Mouse (Mus musculus): ENCODE results near the gene Csta1. TPM values are rescaled to one million over a fixed set of nuclear protein-coding genes. Genes with fewer than 3 reads are reported as not detected.
"Not testable (repeated sequence)": the region's sequence is repeated elsewhere in the genome, so short reads cannot be mapped to it uniquely, and the experiment has no call there.

Csta1 gene
- not detected in 2 replicates for polyA plus RNA-seq (2011; ENCODE audit: insufficient read depth, insufficient read length, low read depth, missing spikeins)

- Histone ChIP-seq H3K9me3 (replicated peaks; ENCODE audit: control insufficient read depth, insufficient read depth, low read length, poor library complexity, severe bottlenecking) (no peaks in the 10 kb centered on the region), H3K4me1 (ENCODE audit: control insufficient read depth, insufficient read depth, low read length) (no peaks in the 10 kb centered on the region), H3K4me3 (ENCODE audit: low read depth, low read length) (no peak within 1 kb of the TSS), H3K36me3 (ENCODE audit: control insufficient read depth, insufficient read depth, low read length, poor library complexity, severe bottlenecking) (no peaks in the 10 kb centered on the region), H3K9ac (ENCODE audit: low read depth, poor library complexity, severe bottlenecking) (no peak within 1 kb of the TSS), H3K27ac (ENCODE audit: insufficient read depth, low read length) (no peak within 1 kb of the TSS), H3K27me3 (ENCODE audit: control insufficient read depth, insufficient read depth, low read length, poor library complexity, severe bottlenecking) (no peaks in the 10 kb centered on the region)
- TF ChIP-seq POLR2A (IDR thresholded peaks at IDR 0.05; ENCODE audit: insufficient read depth, low read length) = no peak
- no peak for TF ChIP-seq CTCF (IDR thresholded peaks at IDR 0.05; ENCODE audit: low read depth, low read length)
- TF ChIP-seq EP300 (IDR thresholded peaks at IDR 0.05; ENCODE audit: insufficient read depth, low read depth, low read length) = no peak
Observed at GRCm38 (mm10) chr16:36131141-36131540, at the start of gene Csta1. TSS of gene Csta1 (minus strand) at chr16:36131241.

- Histone ChIP-seq H3K27ac (ENCODE audit: insufficient read depth, low read length) (no peak overlapping the region), H3K9ac (ENCODE audit: low read depth, poor library complexity, severe bottlenecking) (no peak overlapping the region), H3K36me3 (ENCODE audit: control insufficient read depth, insufficient read depth, low read length, poor library complexity, severe bottlenecking) (no peaks in the 10 kb centered on the region), H3K4me3 (ENCODE audit: low read depth, low read length) (no peak overlapping the region), H3K4me1 (ENCODE audit: control insufficient read depth, insufficient read depth, low read length) (no peaks in the 10 kb centered on the region), H3K27me3 (ENCODE audit: control insufficient read depth, insufficient read depth, low read length, poor library complexity, severe bottlenecking) (no peaks in the 10 kb centered on the region), H3K9me3 (replicated peaks; ENCODE audit: control insufficient read depth, insufficient read depth, low read length, poor library complexity, severe bottlenecking) (no peaks in the 10 kb centered on the region; the same call in 1 of the 2 replicates)
- TF ChIP-seq CTCF (IDR thresholded peaks at IDR 0.05; ENCODE audit: low read depth, low read length) (no peak), EP300 (IDR thresholded peaks at IDR 0.05; ENCODE audit: insufficient read depth, low read depth, low read length) (no peak), POLR2A (IDR thresholded peaks at IDR 0.05; ENCODE audit: insufficient read depth, low read length) (no peak)
Observed at GRCm38 (mm10) chr16:36179910-36180309, 48.9 kb upstream of the Csta1 start.

GRCm38 (mm10) chr16:36176108-36176507 lies 45.1 kb upstream of the Csta1 start:
- no peak overlapping the region for H3K9ac ChIP-seq (ENCODE audit: low read depth, poor library complexity, severe bottlenecking)
- H3K27me3 ChIP-seq (ENCODE audit: control insufficient read depth, insufficient read depth, low read length, poor library complexity, severe bottlenecking) = no peaks in the 10 kb centered on the region
- H3K4me3 ChIP-seq (ENCODE audit: low read depth, low read length) = no peak overlapping the region
- H3K27ac ChIP-seq (ENCODE audit: insufficient read depth, low read length) = no peak overlapping the region
- H3K4me1 ChIP-seq (ENCODE audit: control insufficient read depth, insufficient read depth, low read length) = no peaks in the 10 kb centered on the region
- TF ChIP-seq POLR2A (IDR thresholded peaks at IDR 0.05; ENCODE audit: insufficient read depth, low read length) = no peak
- TF ChIP-seq CTCF (IDR thresholded peaks at IDR 0.05; ENCODE audit: low read depth, low read length) = no peak
- TF ChIP-seq EP300 (IDR thresholded peaks at IDR 0.05; ENCODE audit: insufficient read depth, low read depth, low read length) = no peak
- no peaks in the 10 kb centered on the region; the same call in 1 of the 2 replicates for H3K9me3 ChIP-seq (replicated peaks; ENCODE audit: control insufficient read depth, insufficient read depth, low read length, poor library complexity, severe bottlenecking)
- H3K36me3 ChIP-seq (ENCODE audit: control insufficient read depth, insufficient read depth, low read length, poor library complexity, severe bottlenecking) = no peaks in the 10 kb centered on the region

- not testable (repeated sequence) for H3K9me3 ChIP-seq (replicated peaks; ENCODE audit: control insufficient read depth, insufficient read depth, low read length, poor library complexity, severe bottlenecking); H3K9ac ChIP-seq (ENCODE audit: low read depth, poor library complexity, severe bottlenecking); H3K27me3 ChIP-seq (ENCODE audit: control insufficient read depth, insufficient read depth, low read length, poor library complexity, severe bottlenecking); H3K4me3 ChIP-seq (ENCODE audit: low read depth, low read length); H3K4me1 ChIP-seq (ENCODE audit: control insufficient read depth, insufficient read depth, low read length); H3K36me3 ChIP-seq (ENCODE audit: control insufficient read depth, insufficient read depth, low read length, poor library complexity, severe bottlenecking); H3K27ac ChIP-seq (ENCODE audit: insufficient read depth, low read length)
Observed at GRCm38 (mm10) chr16:36167841-36168240, 36.8 kb upstream of the Csta1 start.

- TF ChIP-seq CTCF (IDR thresholded peaks at IDR 0.05; ENCODE audit: low read depth, low read length) (no peak), EP300 (IDR thresholded peaks at IDR 0.05; ENCODE audit: insufficient read depth, low read depth, low read length) (no peak), POLR2A (IDR thresholded peaks at IDR 0.05; ENCODE audit: insufficient read depth, low read length) (no peak)
Observed at GRCm38 (mm10) chr16:36156402-36156975, 25.4 kb upstream of the Csta1 start, which contains the start of gene Stfa2l1. TSS of gene Stfa2l1 (plus strand) at chr16:36156811.

GRCm38 (mm10) chr16:36138201-36138600 lies 7.2 kb upstream of the Csta1 start:
- TF ChIP-seq POLR2A (IDR thresholded peaks at IDR 0.05; ENCODE audit: insufficient read depth, low read length) (no peak), CTCF (IDR thresholded peaks at IDR 0.05; ENCODE audit: low read depth, low read length) (no peak), EP300 (IDR thresholded peaks at IDR 0.05; ENCODE audit: insufficient read depth, low read depth, low read length) (no peak)
- H3K4me3 ChIP-seq (ENCODE audit: low read depth, low read length) = no peak overlapping the region
- H3K9ac ChIP-seq (ENCODE audit: low read depth, poor library complexity, severe bottlenecking) = no peak overlapping the region
- no peaks in the 10 kb centered on the region for H3K4me1 ChIP-seq (ENCODE audit: control insufficient read depth, insufficient read depth, low read length)
- no peak overlapping the region for H3K27ac ChIP-seq (ENCODE audit: insufficient read depth, low read length)
- no peaks in the 10 kb centered on the region for H3K27me3 ChIP-seq (ENCODE audit: control insufficient read depth, insufficient read depth, low read length, poor library complexity, severe bottlenecking)
- H3K36me3 ChIP-seq (ENCODE audit: control insufficient read depth, insufficient read depth, low read length, poor library complexity, severe bottlenecking) = no peaks in the 10 kb centered on the region
- peaks cover 2% of the 10 kb centered on the region; the same call in 1 of the 2 replicates for H3K9me3 ChIP-seq (replicated peaks; ENCODE audit: control insufficient read depth, insufficient read depth, low read length, poor library complexity, severe bottlenecking)

More at GRCm38 (mm10) chr16:36156402-36156975, 25.4 kb upstream of the Csta1 start, which contains the start of gene Stfa2l1:
- Histone ChIP-seq H3K4me1 (ENCODE audit: control insufficient read depth, insufficient read depth, low read length) (no peaks in the 10 kb centered on the region), H3K9ac (ENCODE audit: low read depth, poor library complexity, severe bottlenecking) (no peak within 1 kb of the TSS), H3K27ac (ENCODE audit: insufficient read depth, low read length) (no peak within 1 kb of the TSS), H3K4me3 (ENCODE audit: low read depth, low read length) (no peak within 1 kb of the TSS), H3K36me3 (ENCODE audit: control insufficient read depth, insufficient read depth, low read length, poor library complexity, severe bottlenecking) (no peaks in the 10 kb centered on the region), H3K9me3 (replicated peaks; ENCODE audit: control insufficient read depth, insufficient read depth, low read length, poor library complexity, severe bottlenecking) (no peaks in the 10 kb centered on the region), H3K27me3 (ENCODE audit: control insufficient read depth, insufficient read depth, low read length, poor library complexity, severe bottlenecking) (no peaks in the 10 kb centered on the region)

Data from ES-Bruce4 (cell line).